Mouse (Mus musculus) liver, postnatal 0 days (tissue): ENCODE measurements at regions not wholly inside any gene's neighbourhood (a gene's known extent, or its start where the extent isn't known, plus 50 kb on each side); places are given as distances from the start of the nearest gene placed in this dataset.

Experiments
- ATAC-seq: fragments of 200-750 bp; cut with Nextera tagmentation; 2 replicates; pipeline ENCODE4 v1.8.0; 2017; ENCODE audit warnings: mild to moderate bottlenecking, moderate library complexity
- DNase-seq: peaks from one replicate; pipeline ENCODE4 v3.0.0-alpha.2; 2016
- H3K27ac ChIP-seq: fragments of 300-500 bp; sonication (generic); 2 replicates; pipeline ENCODE4 v1.5.1; 2014; ENCODE audit warnings: antibody characterized with exemption, moderate library complexity, mild to moderate bottlenecking, low read depth
- H3K27me3 ChIP-seq: fragments of 300-500 bp; sonication (generic); 2 replicates; pipeline ENCODE4 v1.6.1; 2014; ENCODE audit warnings: low read length, control low read depth, mixed read lengths; ENCODE audit not compliant: insufficient read depth
- H3K36me3 ChIP-seq: fragments of 300-500 bp; sonication (generic); replicated peaks from 2 replicates; pipeline ENCODE4 v1.6.1; 2014; ENCODE audit warnings: mild to moderate bottlenecking, control low read depth, low read length, moderate library complexity, mixed read lengths; ENCODE audit not compliant: insufficient read depth
- H3K4me1 ChIP-seq: fragments of 300-500 bp; sonication (generic); 2 replicates; pipeline ENCODE4 v1.6.1; 2014; ENCODE audit warnings: antibody characterized with exemption, mild to moderate bottlenecking, control low read depth; ENCODE audit not compliant: insufficient read depth
- H3K4me2 ChIP-seq: fragments of 300-500 bp; sonication (generic); 2 replicates; pipeline ENCODE4 v1.6.1; 2014; ENCODE audit warnings: low read depth, mild to moderate bottlenecking, low read length, moderate library complexity, mixed read lengths
- H3K4me3 ChIP-seq: fragments of 300-500 bp; sonication (generic); 2 replicates; pipeline ENCODE4 v1.5.1; 2014; ENCODE audit warnings: low read depth, low read length
- H3K9ac ChIP-seq: fragments of 300-500 bp; sonication (generic); replicated peaks from 2 replicates; pipeline ENCODE4 v1.6.1; 2014; ENCODE audit warnings: mild to moderate bottlenecking, moderate library complexity
- H3K9me3 ChIP-seq: fragments of 300-500 bp; sonication (generic); 2 replicates; pipeline ENCODE4 v1.6.1; 2016; ENCODE audit warnings: mild to moderate bottlenecking, control low read depth, low read length, mixed read lengths
- CTCF ChIP-seq: sonication (generic); IDR thresholded peaks from 2 replicates; pipeline ENCODE4 v1.5.1; 2016; ENCODE audit warnings: antibody characterized with exemption, low read depth
- EP300 ChIP-seq: IDR thresholded peaks from 2 replicates; pipeline ENCODE4 v1.6.1; 2016; ENCODE audit warnings: antibody characterized with exemption, low read depth, mild to moderate bottlenecking
- WGBS: fragments of 180-500 bp; shearing (Covaris S2); extraction: QIAGEN DNeasy Blood & Tissue Kit; methylation state at CpG from one replicate; pipeline ENCODE4 v1.1.7; 2014; ENCODE audit not compliant: insufficient replicate concordance; 5-methylcytosine and 5-hydroxymethylcytosine counted together

GRCm38 (mm10) chr16:77885060-77885679 is 283.3 kb upstream of the Gm11146 start:
- no peaks in the 10 kb centered on the region for H3K27me3 ChIP-seq
- no peak overlapping the region for H3K27ac ChIP-seq
- no peaks in the 10 kb centered on the region for H3K36me3 ChIP-seq
- H3K9ac ChIP-seq, result no peak overlapping the region
- 77% methylated on average over 15 of the region's 15 CpGs for WGBS
- H3K9me3 ChIP-seq, result no peaks in the 10 kb centered on the region
- H3K4me2 ChIP-seq, result no peak overlapping the region
- no peak overlapping the region for H3K4me3 ChIP-seq
- TF ChIP-seq EP300, result no peak
- TF ChIP-seq CTCF, result no peak
- no peaks in the 10 kb centered on the region for H3K4me1 ChIP-seq
- ATAC-seq (no peak), DNase-seq (no peak)

DNA sequence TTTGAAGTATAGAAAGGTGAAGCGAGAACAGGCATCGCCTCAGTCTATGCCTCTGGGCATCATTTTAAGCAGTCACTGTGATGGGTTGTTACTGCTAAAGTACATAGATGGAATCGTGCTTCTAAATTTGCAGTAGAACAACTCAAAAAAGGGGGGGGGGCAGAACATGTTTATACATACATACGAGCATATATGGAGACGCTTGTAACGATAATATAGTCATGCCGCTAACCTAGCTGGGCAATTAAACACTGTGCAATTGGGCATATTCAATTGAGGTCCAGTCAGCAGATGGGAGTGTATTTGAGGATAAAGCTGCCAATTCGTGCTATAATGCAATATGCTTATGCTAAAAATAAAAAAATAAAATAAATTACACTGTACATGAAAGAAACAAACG is 282.6 kb upstream of the Gm11146 start:
- 86% methylated on average over 9 of the region's 9 CpGs for WGBS
- no peak overlapping the region for H3K27ac ChIP-seq
- H3K9me3 ChIP-seq, result no peaks in the 10 kb centered on the region
- H3K4me2 ChIP-seq, result no peak overlapping the region
- DNase-seq (no peak), ATAC-seq (no peak)
- H3K4me1 ChIP-seq, result no peaks in the 10 kb centered on the region
- no peak overlapping the region for H3K9ac ChIP-seq
- no peak overlapping the region for H3K4me3 ChIP-seq
- H3K27me3 ChIP-seq, result no peaks in the 10 kb centered on the region
- TF ChIP-seq CTCF, result no peak
- no peak for TF ChIP-seq EP300
- H3K36me3 ChIP-seq, result no peaks in the 10 kb centered on the region

DNA sequence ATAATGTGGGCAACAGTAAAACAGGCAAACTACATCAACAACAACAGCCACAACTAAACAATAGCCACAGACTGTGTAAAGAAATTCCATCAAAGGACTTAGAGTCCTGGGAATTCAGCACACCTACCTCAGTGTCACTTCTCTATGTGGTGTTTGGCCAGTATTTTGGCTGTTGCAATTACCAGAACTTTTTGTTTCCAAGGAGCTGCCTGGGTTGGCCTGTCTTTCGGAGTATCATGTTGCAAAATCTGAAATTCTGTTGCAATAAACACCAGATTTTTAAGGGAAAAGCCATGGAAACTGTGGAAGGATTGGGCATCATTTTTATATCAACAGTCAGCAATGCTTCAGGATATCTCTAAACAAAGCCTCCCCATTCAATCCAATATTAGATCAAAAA is 275.1 kb upstream of the Gm11146 start:
- ATAC-seq (no peak), DNase-seq (no peak)
- H3K9me3 ChIP-seq, result no peaks in the 10 kb centered on the region
- no peaks in the 10 kb centered on the region for H3K4me1 ChIP-seq
- no peak overlapping the region for H3K4me3 ChIP-seq
- H3K4me2 ChIP-seq, result no peak overlapping the region
- H3K36me3 ChIP-seq, result no peaks in the 10 kb centered on the region
- no peak overlapping the region for H3K9ac ChIP-seq
- 79% methylated on average over 1 of the region's 1 CpGs for WGBS
- H3K27ac ChIP-seq, result no peak overlapping the region
- H3K27me3 ChIP-seq, result no peaks in the 10 kb centered on the region
- TF ChIP-seq CTCF (no peak), EP300 (no peak)

- no peak overlapping the region for H3K4me2 ChIP-seq
- DNase-seq, result no peak
- WGBS, result 74% methylated on average over 5 of the region's 5 CpGs
Measured at GRCm38 (mm10) chr16:77863246-77863645, 261.4 kb upstream of the Gm11146 start.

DNA sequence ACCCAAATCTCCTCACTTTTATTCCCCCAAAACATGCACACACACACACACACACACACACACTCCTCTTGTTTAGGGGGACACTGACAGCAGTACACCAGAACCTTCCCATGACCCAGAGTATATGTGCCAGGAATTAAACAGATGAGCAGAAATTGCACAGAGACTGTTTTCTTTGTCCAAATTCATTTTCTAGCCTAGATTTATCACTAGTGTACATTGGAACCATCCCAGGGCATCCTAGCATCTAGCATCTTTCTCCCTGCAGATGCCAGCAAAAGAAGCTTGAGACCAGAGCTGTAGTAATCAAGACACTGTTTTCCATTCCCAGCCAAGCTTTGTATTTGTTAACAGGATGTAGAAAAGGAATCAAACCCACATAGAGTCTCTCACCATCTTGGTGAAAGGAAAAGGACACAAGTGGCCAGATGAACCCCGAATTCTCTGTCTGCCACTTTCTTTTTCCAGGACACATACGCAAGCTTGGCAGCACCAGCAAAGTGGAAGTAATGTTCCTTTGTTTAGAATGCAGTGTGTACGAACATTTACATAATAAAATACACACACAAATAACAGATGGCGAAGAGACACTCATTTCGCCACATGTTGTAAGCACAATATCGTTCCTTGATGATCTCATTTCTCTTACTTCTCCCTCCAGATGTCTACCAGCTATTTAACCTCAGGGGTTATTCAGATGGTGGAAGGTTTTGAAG is 250.3 kb upstream of the Gm11146 start:
- H3K27me3 ChIP-seq, result no peaks in the 10 kb centered on the region
- no peak for DNase-seq
- H3K4me3 ChIP-seq, result no peak overlapping the region
- WGBS, result 82% methylated on average over 6 of the region's 6 CpGs
- H3K36me3 ChIP-seq, result no peaks in the 10 kb centered on the region
- no peak for ATAC-seq
- H3K27ac ChIP-seq, result no peak overlapping the region
- H3K4me1 ChIP-seq, result no peaks in the 10 kb centered on the region
- H3K9ac ChIP-seq, result no peak overlapping the region
- H3K4me2 ChIP-seq, result no peak overlapping the region
- no peaks in the 10 kb centered on the region for H3K9me3 ChIP-seq
- TF ChIP-seq CTCF (no peak), EP300 (no peak)

More at GRCm38 (mm10) chr16:77863246-77863645, 261.4 kb upstream of the Gm11146 start:
- Histone ChIP-seq H3K9ac (no peak overlapping the region), H3K27me3 (no peaks in the 10 kb centered on the region), H3K4me1 (no peaks in the 10 kb centered on the region), H3K4me3 (no peak overlapping the region), H3K9me3 (no peaks in the 10 kb centered on the region), H3K27ac (no peak overlapping the region), H3K36me3 (no peaks in the 10 kb centered on the region)
- TF ChIP-seq CTCF (no peak), EP300 (no peak)
- ATAC-seq, result no peak

- no peak for ATAC-seq
- TF ChIP-seq CTCF (no peak), EP300 (no peak)
- Histone ChIP-seq H3K4me1 (no peaks in the 10 kb centered on the region), H3K36me3 (no peaks in the 10 kb centered on the region), H3K4me2 (no peak overlapping the region), H3K4me3 (no peak overlapping the region), H3K27me3 (no peaks in the 10 kb centered on the region), H3K9ac (no peak overlapping the region), H3K27ac (no peak overlapping the region), H3K9me3 (no peaks in the 10 kb centered on the region)
- DNase-seq, result no peak
- WGBS, result 72% methylated on average over 13 of the region's 13 CpGs
Measured at GRCm38 (mm10) chr16:77851206-77852065, 249.5 kb upstream of the Gm11146 start.
